Mouse (Mus musculus): ENCODE results near the gene Snx13.

The Snx13 gene

DNA sequence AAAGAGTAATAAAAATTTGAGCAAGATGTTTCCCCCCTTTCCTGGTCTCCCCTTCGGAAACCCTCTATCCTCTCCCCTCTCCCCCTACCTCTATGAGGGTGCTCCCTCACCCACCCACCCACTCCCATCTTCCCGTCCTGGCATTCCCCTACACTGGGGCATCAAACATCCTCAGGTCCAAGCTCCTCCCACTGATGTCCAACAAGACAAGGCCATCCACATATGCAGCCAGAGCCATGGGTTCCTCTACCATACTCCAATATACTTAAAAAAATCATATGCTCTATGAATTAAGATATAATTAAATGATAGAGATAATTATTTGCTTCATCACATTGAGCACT, 145.4 kb downstream of the Snx13 start:
- no peak for DNase-seq

All from cerebellum, adult 9-11 months (tissue).